Mouse (Mus musculus) adrenal gland, postnatal 25 days (tissue): ENCODE measurements around the gene Crlf3. TPM values are rescaled to one million over a fixed set of nuclear protein-coding genes. Genes with fewer than 3 reads are reported as not detected.
"Not testable (repeated sequence)": the region's sequence is repeated elsewhere in the genome, so short reads cannot be mapped to it uniquely, and the experiment has no call there.

Experiments
- DNase-seq: peaks from one replicate; pipeline ENCODE4 v3.0.0; 2021; ENCODE audit warnings: mixed read lengths
- total RNA-seq: library from RNA; stranded (reverse); gene quantifications from 2 replicates; pipeline ENCODE4 v1.2.3, GENCODE M21; 2021

Gene Crlf3
- total RNA-seq, 1 experiment from 2014 or later = 18.2 TPM

- not testable (repeated sequence) for DNase-seq
Observed at GRCm38 (mm10) chr11:80066373-80066772, 14.4 kb downstream of the Crlf3 start.

GRCm38 (mm10) chr11:80062159-80062558, 18.6 kb downstream of the Crlf3 start:
- DNase-seq = no peak

- DNase-seq = no peak
Observed at GRCm38 (mm10) chr11:80056141-80056540, 24.6 kb downstream of the Crlf3 start.

GRCm38 (mm10) chr11:80054659-80055058, 26.1 kb downstream of the Crlf3 start:
- no peak for DNase-seq

- DNase-seq = no peak
Observed at GRCm38 (mm10) chr11:80053171-80053570, 27.6 kb downstream of the Crlf3 start.

GRCm38 (mm10) chr11:80052456-80052855, 28.3 kb downstream of the Crlf3 start:
- no peak for DNase-seq

GRCm38 (mm10) chr11:80050088-80050487, 30.7 kb downstream of the Crlf3 start:
- DNase-seq = no peak

GRCm38 (mm10) chr11:80046856-80047255, 33.9 kb downstream of the Crlf3 start:
- no peak for DNase-seq

- DNase-seq = no peak
Observed at GRCm38 (mm10) chr11:80043419-80043817, 37.4 kb downstream of the Crlf3 start.

- peak; percentile 17 for DNase-seq
Observed at GRCm38 (mm10) chr11:80042615-80043418, 38.0 kb downstream of the Crlf3 start.

- no peak for DNase-seq
Observed at GRCm38 (mm10) chr11:80037495-80037894, 43.3 kb downstream of the Crlf3 start.

GRCm38 (mm10) chr11:80021306-80021705, 59.5 kb downstream of the Crlf3 start:
- no peak for DNase-seq

- no peak for DNase-seq
Observed at GRCm38 (mm10) chr11:80019792-80020191, 61.0 kb downstream of the Crlf3 start.

GRCm38 (mm10) chr11:80016533-80016932, 64.3 kb downstream of the Crlf3 start:
- not testable (repeated sequence) for DNase-seq

Other genes with a start within 250 kb of the Crlf3 start
- 39.3 and 45.0 TPM in 2 replicates for gene Utp6, start 118.6 kb downstream of the Crlf3 start, total RNA-seq
- gene Suz12, start 87.9 kb downstream of the Crlf3 start, total RNA-seq = 61.3 and 66.7 TPM in 2 replicates
- gene Atad5, start 8.4 kb upstream of the Crlf3 start, total RNA-seq = 4.2 and 4.5 TPM in 2 replicates
- gene Tefm, start 61.2 kb upstream of the Crlf3 start, total RNA-seq = 20.5 and 26.8 TPM in 2 replicates
- 11.9 and 16.3 TPM in 2 replicates for gene Adap2, start 73.1 kb upstream of the Crlf3 start, total RNA-seq
- gene Rnf135, start 102.9 kb upstream of the Crlf3 start, total RNA-seq = 14.3 and 21.7 TPM in 2 replicates
- gene Rhot1, start 128.0 kb upstream of the Crlf3 start, total RNA-seq = 85.9 and 92.5 TPM in 2 replicates
- 3.3 and 3.8 TPM in 2 replicates for gene Rhbdl3, start 219.9 kb upstream of the Crlf3 start, total RNA-seq